Mouse (Mus musculus) left cerebral cortex, postnatal 4 days (tissue): ENCODE measurements around the gene Gng12. TPM values are rescaled to one million over a fixed set of nuclear protein-coding genes. Genes with fewer than 3 reads are reported as not detected.

Experiments
- DNase-seq: peaks from one replicate; pipeline ENCODE4 v3.0.0-alpha.2; 2022
- intact Hi-C: fragments of 180-260 bp; cut with DNase I; formaldehyde crosslinking; loops from one replicate; pipeline ENCODE4 v1.15.1; 2025
- total RNA-seq, 2 experiments: library from RNA; stranded (reverse); gene quantifications; 2 replicates each; pipeline ENCODE4 v1.2.3; 2021

Gng12 gene
- total RNA-seq, 2 experiments from 2014 or later, result 49.1 to 54.0 TPM

DNA sequence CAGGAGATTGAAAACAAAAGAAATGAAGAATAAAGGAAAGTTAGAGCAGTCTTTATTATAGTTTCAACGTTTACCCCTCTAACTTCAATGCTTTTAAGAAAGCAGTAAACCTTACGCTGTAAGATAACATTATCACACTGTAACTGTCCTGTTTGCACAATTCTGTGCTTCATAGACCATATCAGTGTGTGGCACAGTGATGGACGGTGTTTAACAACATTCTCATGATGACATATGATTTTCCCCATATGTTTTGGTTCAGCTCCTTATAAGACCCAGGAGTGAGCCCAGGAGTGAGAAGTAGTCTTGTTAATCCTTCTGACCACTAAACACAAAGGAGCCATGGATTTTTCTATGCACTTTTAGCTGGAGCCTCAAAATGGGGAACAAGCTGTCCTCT, 150.7 kb downstream of the Gng12 start:
- intact Hi-C loops, result loop anchor here (5.0 kb wide), 1 partner anchor 510 kb away; the partner anchor contains the start of gene Mad2l1
- no peak for DNase-seq

DNA sequence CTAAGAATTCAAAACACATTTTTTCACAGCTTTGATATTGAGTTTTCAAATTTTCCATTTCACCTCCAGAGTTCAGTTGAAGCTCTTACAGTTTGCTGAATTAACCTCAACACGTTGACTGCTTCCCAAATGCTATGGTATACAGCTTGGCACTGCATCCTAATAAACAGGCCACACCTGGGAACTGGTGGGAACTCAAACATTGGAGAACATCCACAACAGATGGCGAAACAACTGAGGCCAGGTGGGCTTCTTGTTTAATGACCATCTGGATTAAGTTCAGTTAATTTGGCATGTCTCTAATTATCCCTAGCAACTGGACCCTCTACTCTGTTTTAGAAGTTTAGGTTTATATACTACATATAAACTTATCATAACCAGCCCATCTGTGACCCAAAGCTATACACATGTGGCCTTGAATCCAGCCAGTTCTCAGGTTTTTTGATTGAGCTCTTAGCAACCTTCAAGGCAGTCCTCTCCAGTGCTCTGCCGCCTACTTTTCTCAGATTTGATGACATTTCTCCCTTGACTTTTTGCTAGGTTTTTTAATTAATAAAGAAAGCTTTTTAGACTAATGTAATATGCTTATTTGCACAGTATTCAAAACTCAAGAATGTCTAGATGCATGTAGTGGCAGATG, 152.0 kb downstream of the Gng12 start:
- intact Hi-C loops, result loop anchor here (5.0 kb wide), 1 partner anchor 511 kb away; the partner anchor contains the start of gene Mad2l1
- no peak for DNase-seq

DNA sequence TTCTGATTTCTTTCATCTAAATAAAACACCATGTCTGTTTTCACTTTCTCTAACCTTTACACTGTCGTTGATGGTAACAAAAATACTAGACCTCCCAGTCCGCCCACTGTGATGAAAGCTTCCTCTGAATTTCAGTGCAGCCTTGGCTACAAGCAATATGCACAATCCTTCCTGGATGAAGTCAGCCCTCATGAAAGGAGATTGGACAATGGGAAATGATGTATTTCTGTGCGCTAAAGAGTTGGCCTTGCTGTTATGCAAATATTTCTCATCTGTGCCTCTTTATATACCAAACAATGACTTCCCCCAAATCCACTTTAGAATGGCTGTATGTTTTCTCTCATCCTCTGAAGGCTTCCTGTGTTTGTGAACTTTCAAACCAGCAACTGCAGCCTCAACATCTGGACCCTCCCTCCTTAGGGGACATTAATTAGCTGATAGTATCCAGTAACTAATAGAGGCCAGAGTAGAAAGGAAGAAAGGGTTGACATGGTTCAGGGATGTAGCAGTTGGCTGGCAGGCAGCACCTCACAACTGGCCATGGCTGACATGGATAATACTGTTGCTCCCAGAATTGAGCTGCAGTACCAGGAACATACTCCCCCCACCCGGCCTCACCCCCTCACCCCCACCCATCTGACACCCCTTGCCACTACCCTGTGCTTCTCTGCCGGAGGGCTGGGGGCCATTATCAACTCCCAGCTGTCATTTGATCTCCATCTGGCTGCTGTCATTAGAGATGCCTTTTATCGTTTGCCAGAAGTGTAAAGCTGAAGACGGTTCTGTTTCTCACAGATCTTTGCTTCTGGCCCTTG, 152.9 kb downstream of the Gng12 start:
- intact Hi-C loops, result loop anchor here (5.0 kb wide), 1 partner anchor 512 kb away; the partner anchor contains the start of gene Mad2l1
- peak; percentile 34 for DNase-seq

DNA sequence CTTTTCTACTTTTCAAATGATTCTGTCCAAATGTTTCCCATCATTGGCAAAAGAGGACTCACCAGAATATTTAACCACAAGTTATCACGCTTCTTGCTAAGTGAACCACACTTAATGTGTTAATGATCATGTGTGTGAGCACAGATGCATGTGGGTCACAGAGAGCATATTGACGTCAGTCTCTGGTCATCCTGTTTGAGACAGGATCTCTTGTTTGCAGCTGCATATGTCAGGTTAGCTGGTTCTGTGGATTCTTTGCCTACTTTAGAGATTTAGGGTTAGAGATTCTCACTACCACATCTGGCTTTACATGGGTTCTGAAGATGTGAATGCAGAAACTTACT, 153.5 kb downstream of the Gng12 start:
- intact Hi-C loops, result loop anchor here (5.0 kb wide), 1 partner anchor 512 kb away; the partner anchor contains the start of gene Mad2l1
- DNase-seq, result no peak

DNA sequence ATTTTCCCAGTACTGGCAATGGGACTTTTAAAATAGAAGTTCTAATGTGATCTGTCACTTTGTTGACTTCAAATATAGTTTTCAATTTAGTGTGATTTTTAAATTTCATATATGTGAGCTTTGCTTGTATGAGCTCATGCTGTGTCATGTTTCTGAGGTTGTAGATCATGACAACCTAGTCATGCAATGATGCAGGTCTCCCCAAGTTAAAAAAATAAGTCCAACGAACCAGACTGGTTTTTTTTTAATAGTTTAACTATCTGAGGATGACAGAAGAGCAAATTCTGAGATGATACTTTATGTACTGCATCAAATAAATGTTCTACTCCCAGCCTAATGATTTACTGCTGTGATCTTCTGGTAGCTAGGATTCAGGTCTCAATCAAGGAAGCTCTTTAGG, 153.9 kb downstream of the Gng12 start:
- no peak for DNase-seq
- intact Hi-C loops, result no loop called here

DNA sequence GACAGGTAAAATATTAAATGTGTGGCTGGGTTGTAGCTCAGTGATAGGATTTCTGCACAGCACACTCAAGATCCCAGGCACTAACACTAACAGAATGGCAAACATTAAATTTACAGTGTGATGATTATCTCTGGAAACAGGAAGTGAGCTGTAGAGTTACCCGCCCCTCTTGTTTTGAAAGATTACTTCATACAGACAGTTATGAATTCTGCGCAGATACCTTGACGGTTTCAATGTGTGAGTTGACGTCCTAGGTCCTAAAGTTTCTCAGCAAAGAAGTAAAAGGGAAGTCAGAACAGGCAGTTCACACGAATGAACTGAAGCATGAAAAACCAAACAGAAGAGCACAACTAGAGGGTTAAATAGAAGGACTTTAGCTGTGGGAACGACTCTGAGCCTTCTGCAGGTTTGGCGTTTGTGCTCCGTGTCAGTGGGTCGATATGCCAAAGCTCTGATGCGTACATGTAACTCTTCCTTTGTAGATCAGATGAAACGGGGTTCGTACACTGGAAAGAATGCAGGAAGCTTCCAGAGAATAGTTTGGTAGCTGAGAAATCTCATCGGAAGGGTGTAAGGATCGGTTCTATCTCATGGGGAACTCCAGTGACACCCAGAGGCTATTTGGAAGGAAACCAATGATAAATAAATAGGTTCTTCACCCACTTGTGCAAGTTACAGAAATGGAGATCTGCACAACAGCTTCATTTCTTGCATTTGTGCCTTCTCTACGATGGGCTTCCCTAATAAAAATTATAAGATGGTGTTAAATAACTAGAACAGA, 160.1 kb downstream of the Gng12 start:
- DNase-seq, result no peak
- intact Hi-C loops, result no loop called here

DNA sequence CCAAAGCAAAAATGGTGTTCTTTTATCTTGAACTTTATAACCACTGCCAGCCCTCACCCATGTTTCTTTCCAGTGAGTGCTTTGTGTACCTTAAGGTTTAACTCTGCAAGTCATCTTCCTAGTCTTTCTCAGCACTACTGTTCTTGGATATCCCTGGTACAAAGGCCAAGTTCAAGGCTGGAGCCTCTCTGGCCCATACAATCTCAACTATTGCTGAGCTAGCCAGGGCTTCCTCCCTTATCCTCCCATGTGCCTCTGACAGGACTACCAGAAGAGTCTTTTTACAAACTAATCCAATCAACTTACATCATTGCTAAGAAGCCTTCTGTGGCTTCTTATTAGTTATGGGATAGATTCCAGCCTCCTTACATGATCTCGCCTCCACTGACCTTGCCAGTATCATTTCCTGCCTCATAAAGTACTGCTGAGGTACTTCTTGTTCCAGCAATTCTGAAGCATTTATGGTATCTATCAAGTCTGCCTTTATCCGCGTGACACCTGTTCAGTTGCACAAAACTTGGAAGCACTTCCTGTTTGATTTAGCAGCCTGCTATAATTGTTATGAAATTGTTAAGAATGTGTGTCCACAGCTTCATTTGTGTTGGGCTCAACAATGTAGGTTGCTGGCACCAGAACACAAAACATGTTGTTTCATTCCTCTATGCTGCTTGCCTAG, 160.8 kb downstream of the Gng12 start:
- no peak for DNase-seq
- intact Hi-C loops, result no loop called here

DNA sequence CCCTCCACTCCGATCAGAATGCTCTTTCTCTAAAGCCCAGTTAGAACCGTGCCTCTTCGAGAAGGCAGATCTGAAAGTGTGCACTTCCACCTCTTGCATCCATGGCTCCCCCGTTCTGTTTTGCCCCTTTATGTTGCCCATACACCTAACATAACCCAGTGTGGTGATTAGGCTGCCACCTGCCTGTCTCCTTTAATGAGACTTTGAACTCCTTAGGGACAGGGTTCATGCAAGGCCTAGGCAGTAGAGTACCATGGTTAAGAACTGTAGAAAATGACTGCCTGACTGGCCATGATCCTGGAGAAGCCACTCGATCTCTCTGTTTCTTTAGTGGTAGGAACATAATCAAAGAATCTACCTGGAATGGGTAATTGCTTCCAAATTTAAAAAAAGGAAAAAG, 161.4 kb downstream of the Gng12 start:
- no peak for DNase-seq
- intact Hi-C loops, result no loop called here

- DNase-seq, result no peak
- intact Hi-C loops, result no loop called here
These were observed 161.9 kb downstream of the Gng12 start for GRCm38 (mm10) chr6:67057991-67058696.

GRCm38 (mm10) chr6:67060057-67060456, 163.9 kb downstream of the Gng12 start:
- DNase-seq, result no peak
- intact Hi-C loops, result loop anchor here (5.0 kb wide), 1 partner anchor 197 kb away; no protein-coding TSS in a partner anchor

- intact Hi-C loops, result no loop called here
- no peak for DNase-seq
These were observed 173.1 kb downstream of the Gng12 start for GRCm38 (mm10) chr6:67069219-67069762.

- intact Hi-C loops, result no loop called here
- peak; percentile 20 for DNase-seq
These were observed 173.7 kb downstream of the Gng12 start for GRCm38 (mm10) chr6:67069800-67070315.

Other genes with a start within 250 kb of the Gng12 start
- gene Vmn1r35, start 210.5 kb upstream of the Gng12 start, total RNA-seq, result not detected
- not detected for gene Vmn1r36, start 177.2 kb upstream of the Gng12 start, total RNA-seq
- not detected for gene Vmn1r37, start 167.0 kb upstream of the Gng12 start, total RNA-seq
- gene Vmn1r38, start 113.8 kb upstream of the Gng12 start, total RNA-seq, result not detected
- not detected for gene Vmn1r39, start 85.8 kb upstream of the Gng12 start, total RNA-seq
- gene Gadd45a, start 141.1 kb downstream of the Gng12 start, total RNA-seq, result 1 to 10 TPM; 3.2 to 4.0 TPM